Mouse (Mus musculus): Measurements from ENCODE around the gene Daxx.

DNA sequence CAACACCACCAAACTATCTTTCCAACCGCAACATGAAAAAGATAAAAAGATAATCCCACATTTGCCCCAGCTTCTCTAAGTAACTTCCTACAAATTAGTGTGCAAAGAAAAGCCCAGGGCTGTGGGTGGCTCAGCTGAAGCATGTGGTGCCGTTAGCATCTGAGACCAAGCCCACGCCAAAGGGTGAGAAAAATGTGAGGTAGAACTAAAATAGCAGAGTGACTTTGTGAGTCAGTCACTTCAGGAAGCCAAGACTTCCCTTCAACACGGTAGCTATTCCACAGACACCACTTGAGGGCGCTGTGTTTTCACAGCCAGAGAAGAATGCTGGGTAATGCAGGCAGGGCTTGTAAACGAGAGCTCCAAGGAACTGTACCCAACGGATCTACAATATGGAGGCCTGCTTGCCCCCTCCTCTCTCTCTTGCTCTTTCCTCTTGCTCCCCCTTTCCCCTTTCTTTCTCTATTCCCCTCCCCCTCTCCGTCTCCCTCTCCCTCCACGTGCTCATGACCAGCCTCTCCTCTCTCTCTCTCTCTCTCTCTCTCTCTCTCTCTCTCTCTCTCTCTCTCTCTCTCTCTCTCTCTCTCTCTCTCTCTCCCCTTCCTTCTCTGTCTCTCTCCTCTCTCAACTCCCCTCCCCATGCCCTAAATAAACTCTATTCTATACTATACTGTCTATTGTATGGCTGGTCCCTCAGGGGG lies 43.7 kb upstream of the Daxx start:
- TF ChIP-seq CTCF (IDR thresholded peaks at IDR 0.05; ENCODE audit: borderline replicate concordance, extremely low read depth, insufficient read depth, insufficient read length) = no peak
- no peak for TF ChIP-seq POLR2A (IDR thresholded peaks at IDR 0.05; ENCODE audit: borderline replicate concordance, extremely low read depth, insufficient read depth, insufficient read length, poor library complexity, severe bottlenecking)

Measured in brain, embryonic 14.5 days (tissue).